Mouse (Mus musculus): ENCODE results near the gene St6galnac5. TPM values are rescaled to one million over a fixed set of nuclear protein-coding genes. Genes with fewer than 3 reads are reported as not detected.

St6galnac5 gene
- polyA plus RNA-seq, 1 experiment from 2014 or later, result 1.7 TPM

GRCm38 (mm10) chr3:152948556-152948955 lies 33.5 kb downstream of the St6galnac5 start:
- Histone ChIP-seq H3K9me3 (no peaks in the 10 kb centered on the region), H3K27me3 (replicated peaks) (no peaks in the 10 kb centered on the region), H3K9ac (no peak overlapping the region), H3K27ac (no peak overlapping the region), H3K36me3 (no peaks in the 10 kb centered on the region), H3K4me1 (no peaks in the 10 kb centered on the region), H3K4me3 (replicated peaks) (no peak overlapping the region), H3K4me2 (no peak overlapping the region)
- ATAC-seq (ENCODE audit: insufficient read depth, low FRiP score, low read depth), result no peak
- 80% methylated on average over 7 of the region's 7 CpGs for WGBS

GRCm38 (mm10) chr3:152947031-152947640 lies 34.9 kb downstream of the St6galnac5 start:
- Histone ChIP-seq H3K4me1 (no peaks in the 10 kb centered on the region), H3K4me3 (replicated peaks) (no peak overlapping the region), H3K9me3 (no peaks in the 10 kb centered on the region), H3K27me3 (replicated peaks) (no peaks in the 10 kb centered on the region), H3K36me3 (no peaks in the 10 kb centered on the region), H3K9ac (no peak overlapping the region), H3K27ac (no peak overlapping the region), H3K4me2 (no peak overlapping the region)
- no peak for ATAC-seq (ENCODE audit: insufficient read depth, low FRiP score, low read depth)
- 81% methylated on average over 11 of the region's 11 CpGs for WGBS

GRCm38 (mm10) chr3:152944766-152945165 lies 37.3 kb downstream of the St6galnac5 start:
- no peak overlapping the region for H3K27ac ChIP-seq
- ATAC-seq (ENCODE audit: insufficient read depth, low FRiP score, low read depth), result no peak
- H3K4me3 ChIP-seq (replicated peaks), result no peak overlapping the region
- H3K9me3 ChIP-seq, result no peaks in the 10 kb centered on the region
- H3K9ac ChIP-seq, result no peak overlapping the region
- WGBS, result 62% methylated on average over 3 of the region's 3 CpGs
- H3K4me2 ChIP-seq, result no peak overlapping the region
- no peaks in the 10 kb centered on the region for H3K4me1 ChIP-seq
- no peaks in the 10 kb centered on the region for H3K36me3 ChIP-seq
- no peaks in the 10 kb centered on the region for H3K27me3 ChIP-seq (replicated peaks)

- WGBS, result 56% methylated on average over 11 of the region's 11 CpGs
- Histone ChIP-seq H3K4me2 (no peak overlapping the region), H3K27me3 (replicated peaks) (no peaks in the 10 kb centered on the region), H3K9me3 (no peaks in the 10 kb centered on the region), H3K4me3 (replicated peaks) (no peak overlapping the region), H3K4me1 (no peaks in the 10 kb centered on the region), H3K27ac (no peak overlapping the region), H3K9ac (no peak overlapping the region), H3K36me3 (no peaks in the 10 kb centered on the region)
- peak; percentile 79 for ATAC-seq (ENCODE audit: insufficient read depth, low FRiP score, low read depth)
These were observed 39.1 kb downstream of the St6galnac5 start for GRCm38 (mm10) chr3:152942985-152943384.

GRCm38 (mm10) chr3:152941671-152942070 lies 40.4 kb downstream of the St6galnac5 start:
- no peak overlapping the region for H3K4me2 ChIP-seq
- H3K36me3 ChIP-seq, result no peaks in the 10 kb centered on the region
- H3K27me3 ChIP-seq (replicated peaks), result no peaks in the 10 kb centered on the region
- no peak for ATAC-seq (ENCODE audit: insufficient read depth, low FRiP score, low read depth)
- no peaks in the 10 kb centered on the region for H3K9me3 ChIP-seq
- H3K9ac ChIP-seq, result no peak overlapping the region
- no peak overlapping the region for H3K4me3 ChIP-seq (replicated peaks)
- no peaks in the 10 kb centered on the region for H3K4me1 ChIP-seq
- WGBS, result 69% methylated on average over 5 of the region's 5 CpGs
- no peak overlapping the region for H3K27ac ChIP-seq

GRCm38 (mm10) chr3:152936313-152936712 lies 45.7 kb downstream of the St6galnac5 start:
- no peaks in the 10 kb centered on the region for H3K9me3 ChIP-seq
- no peaks in the 10 kb centered on the region for H3K27me3 ChIP-seq (replicated peaks)
- no peaks in the 10 kb centered on the region for H3K36me3 ChIP-seq
- no peak for ATAC-seq (ENCODE audit: insufficient read depth, low FRiP score, low read depth)
- 81% methylated on average over 3 of the region's 3 CpGs for WGBS
- H3K4me1 ChIP-seq, result no peaks in the 10 kb centered on the region
- no peak overlapping the region for H3K4me2 ChIP-seq
- no peak overlapping the region for H3K27ac ChIP-seq
- no peak overlapping the region for H3K4me3 ChIP-seq (replicated peaks)
- no peak overlapping the region for H3K9ac ChIP-seq

GRCm38 (mm10) chr3:152933737-152934136 lies 48.3 kb downstream of the St6galnac5 start:
- no peaks in the 10 kb centered on the region for H3K36me3 ChIP-seq
- H3K4me3 ChIP-seq (replicated peaks), result no peak overlapping the region
- no peaks in the 10 kb centered on the region for H3K27me3 ChIP-seq (replicated peaks)
- H3K4me2 ChIP-seq, result no peak overlapping the region
- ATAC-seq (ENCODE audit: insufficient read depth, low FRiP score, low read depth), result no peak
- WGBS, result 90% methylated on average over 3 of the region's 3 CpGs
- H3K4me1 ChIP-seq, result 0 out of 2 replicates have a peak, but pooled peaks cover 1% of the 10 kb centered on the region
- no peaks in the 10 kb centered on the region for H3K9me3 ChIP-seq
- H3K27ac ChIP-seq, result no peak overlapping the region
- no peak overlapping the region for H3K9ac ChIP-seq

- 73% methylated on average over 2 of the region's 2 CpGs for WGBS
- no peaks in the 10 kb centered on the region for H3K27me3 ChIP-seq (replicated peaks)
- no peak overlapping the region for H3K9ac ChIP-seq
- H3K36me3 ChIP-seq, result no peaks in the 10 kb centered on the region
- no peak overlapping the region for H3K27ac ChIP-seq
- ATAC-seq (ENCODE audit: insufficient read depth, low FRiP score, low read depth), result no peak
- H3K9me3 ChIP-seq, result no peaks in the 10 kb centered on the region
- peaks cover 6% of the 10 kb centered on the region; the same call in 1 of the 2 replicates for H3K4me1 ChIP-seq
- H3K4me3 ChIP-seq (replicated peaks), result no peak overlapping the region
- H3K4me2 ChIP-seq, result no peak overlapping the region
These were observed 49.5 kb downstream of the St6galnac5 start for GRCm38 (mm10) chr3:152932544-152932943.

GRCm38 (mm10) chr3:152932096-152932495 lies 50.0 kb downstream of the St6galnac5 start:
- Histone ChIP-seq H3K36me3 (no peaks in the 10 kb centered on the region), H3K27ac (no peak overlapping the region), H3K4me3 (replicated peaks) (no peak overlapping the region), H3K9me3 (no peaks in the 10 kb centered on the region), H3K4me2 (no peak overlapping the region), H3K27me3 (replicated peaks) (no peaks in the 10 kb centered on the region), H3K4me1 (peaks cover 6% of the 10 kb centered on the region; the same call in 1 of the 2 replicates), H3K9ac (no peak overlapping the region)
- WGBS, result 72% methylated on average over 4 of the region's 4 CpGs
- no peak for ATAC-seq (ENCODE audit: insufficient read depth, low FRiP score, low read depth)

GRCm38 (mm10) chr3:152931354-152931753 lies 50.7 kb downstream of the St6galnac5 start:
- H3K9ac ChIP-seq, result no peak overlapping the region
- 77% methylated on average over 3 of the region's 3 CpGs for WGBS
- H3K4me1 ChIP-seq, result peaks cover 6% of the 10 kb centered on the region; the same call in 1 of the 2 replicates
- H3K27me3 ChIP-seq (replicated peaks), result no peaks in the 10 kb centered on the region
- no peak overlapping the region for H3K4me2 ChIP-seq
- H3K9me3 ChIP-seq, result no peaks in the 10 kb centered on the region
- H3K27ac ChIP-seq, result no peak overlapping the region
- ATAC-seq (ENCODE audit: insufficient read depth, low FRiP score, low read depth), result no peak
- H3K4me3 ChIP-seq (replicated peaks), result no peak overlapping the region
- H3K36me3 ChIP-seq, result no peaks in the 10 kb centered on the region

- WGBS, result 74% methylated on average over 7 of the region's 7 CpGs
- no peak for ATAC-seq (ENCODE audit: insufficient read depth, low FRiP score, low read depth)
These were observed 52.2 kb downstream of the St6galnac5 start for GRCm38 (mm10) chr3:152929788-152930281.

GRCm38 (mm10) chr3:152929256-152929787 lies 52.7 kb downstream of the St6galnac5 start:
- Histone ChIP-seq H3K4me3 (replicated peaks) (no peak overlapping the region), H3K4me2 (no peak overlapping the region), H3K27ac (no peak overlapping the region), H3K9me3 (no peaks in the 10 kb centered on the region), H3K9ac (no peak overlapping the region), H3K4me1 (peaks cover 6% of the 10 kb centered on the region; the same call in 1 of the 2 replicates), H3K27me3 (replicated peaks) (no peaks in the 10 kb centered on the region), H3K36me3 (no peaks in the 10 kb centered on the region)
- 63% methylated on average over 10 of the region's 10 CpGs for WGBS
- no peak for ATAC-seq (ENCODE audit: insufficient read depth, low FRiP score, low read depth)

More at GRCm38 (mm10) chr3:152929788-152930281, 52.2 kb downstream of the St6galnac5 start:
- Histone ChIP-seq H3K36me3 (no peaks in the 10 kb centered on the region), H3K9ac (no peak overlapping the region), H3K9me3 (no peaks in the 10 kb centered on the region), H3K27me3 (replicated peaks) (no peaks in the 10 kb centered on the region), H3K27ac (no peak overlapping the region), H3K4me3 (replicated peaks) (no peak overlapping the region), H3K4me2 (no peak overlapping the region), H3K4me1 (peaks cover 6% of the 10 kb centered on the region; the same call in 1 of the 2 replicates)
